Mouse (Mus musculus) limb, embryonic 10.5 days (tissue): ENCODE measurements at regions not wholly inside any gene's neighbourhood (a gene's known extent, or its start where the extent isn't known, plus 50 kb on each side); places are given as distances from the start of the nearest gene placed in this dataset.

Experiments
- DNase-seq: peaks from one replicate; pipeline ENCODE4 v3.0.0-alpha.2; 2017; ENCODE audit warnings: low spot score
- H3K27ac ChIP-seq: fragments of 300-500 bp; sonication (generic); 2 replicates; pipeline ENCODE4 v1.5.1; 2016; ENCODE audit warnings: mild to moderate bottlenecking
- H3K27me3 ChIP-seq: fragments of 300-500 bp; sonication (generic); 2 replicates; pipeline ENCODE4 v1.6.1; 2016; ENCODE audit warnings: low read depth, mild to moderate bottlenecking; ENCODE audit not compliant: poor library complexity, severe bottlenecking
- H3K36me3 ChIP-seq: fragments of 300-500 bp; sonication (generic); 2 replicates; pipeline ENCODE4 v1.6.1; 2016; ENCODE audit warnings: mild to moderate bottlenecking, moderate library complexity
- H3K4me1 ChIP-seq: fragments of 300-500 bp; sonication (generic); 2 replicates; pipeline ENCODE4 v1.6.1; 2016
- H3K4me3 ChIP-seq: fragments of 300-500 bp; sonication (generic); 2 replicates; pipeline ENCODE4 v1.5.1; 2016; ENCODE audit warnings: mild to moderate bottlenecking, moderate library complexity
- H3K9me3 ChIP-seq: fragments of 300-500 bp; sonication (generic); replicated peaks from 2 replicates; pipeline ENCODE4 v1.6.1; 2016; ENCODE audit warnings: mild to moderate bottlenecking
- WGBS: fragments of 180-500 bp; shearing (Covaris S2); methylation state at CpG from one replicate; pipeline ENCODE4 v1.1.7; 2016; 5-methylcytosine and 5-hydroxymethylcytosine counted together

GRCm38 (mm10) chr2:137953144-137953543 is 303.2 kb upstream of the Btbd3 start:
- 84% methylated on average over 2 of the region's 2 CpGs for WGBS
- Histone ChIP-seq H3K4me1 (no peaks in the 10 kb centered on the region), H3K36me3 (no peaks in the 10 kb centered on the region), H3K27me3 (no peaks in the 10 kb centered on the region), H3K9me3 (no peaks in the 10 kb centered on the region), H3K4me3 (no peak overlapping the region), H3K27ac (no peak overlapping the region)
- no peak for DNase-seq

- H3K36me3 ChIP-seq, result no peaks in the 10 kb centered on the region
- H3K9me3 ChIP-seq, result no peaks in the 10 kb centered on the region
- H3K4me1 ChIP-seq, result no peaks in the 10 kb centered on the region
- no peaks in the 10 kb centered on the region for H3K27me3 ChIP-seq
- 86% methylated on average over 3 of the region's 3 CpGs for WGBS
- no peak overlapping the region for H3K4me3 ChIP-seq
- no peak overlapping the region for H3K27ac ChIP-seq
- DNase-seq, result no peak
These were observed 304.4 kb upstream of the Btbd3 start for GRCm38 (mm10) chr2:137951942-137952341.

GRCm38 (mm10) chr2:137950931-137951330 is 305.4 kb upstream of the Btbd3 start:
- H3K4me3 ChIP-seq, result no peak overlapping the region
- H3K9me3 ChIP-seq, result no peaks in the 10 kb centered on the region
- H3K4me1 ChIP-seq, result no peaks in the 10 kb centered on the region
- H3K27me3 ChIP-seq, result no peaks in the 10 kb centered on the region
- no peak for DNase-seq
- H3K27ac ChIP-seq, result no peak overlapping the region
- no peaks in the 10 kb centered on the region for H3K36me3 ChIP-seq

- Histone ChIP-seq H3K9me3 (no peaks in the 10 kb centered on the region), H3K4me1 (no peaks in the 10 kb centered on the region; the same call in 1 of the 2 replicates), H3K27ac (no peak overlapping the region), H3K4me3 (no peak overlapping the region), H3K27me3 (no peaks in the 10 kb centered on the region), H3K36me3 (no peaks in the 10 kb centered on the region)
- peak; percentile 80 for DNase-seq
- WGBS, result 10% methylated on average over 7 of the region's 7 CpGs
These were observed 313.6 kb upstream of the Btbd3 start for GRCm38 (mm10) chr2:137942753-137943152.

GRCm38 (mm10) chr2:137939591-137939990 is 316.8 kb upstream of the Btbd3 start:
- WGBS, result 84% methylated on average over 3 of the region's 3 CpGs
- DNase-seq, result no peak
- H3K27ac ChIP-seq, result no peak overlapping the region

GRCm38 (mm10) chr2:137938831-137939480 is 317.4 kb upstream of the Btbd3 start:
- Histone ChIP-seq H3K4me3 (no peak overlapping the region), H3K27ac (no peak overlapping the region), H3K36me3 (no peaks in the 10 kb centered on the region), H3K9me3 (no peaks in the 10 kb centered on the region), H3K27me3 (no peaks in the 10 kb centered on the region), H3K4me1 (no peaks in the 10 kb centered on the region; the same call in 1 of the 2 replicates)
- no peak for DNase-seq
- WGBS, result 75% methylated on average over 7 of the region's 7 CpGs

More at GRCm38 (mm10) chr2:137939591-137939990, 316.8 kb upstream of the Btbd3 start:
- H3K36me3 ChIP-seq, result no peaks in the 10 kb centered on the region
- no peaks in the 10 kb centered on the region for H3K9me3 ChIP-seq
- no peaks in the 10 kb centered on the region for H3K27me3 ChIP-seq
- H3K4me3 ChIP-seq, result no peak overlapping the region
- no peaks in the 10 kb centered on the region; the same call in 1 of the 2 replicates for H3K4me1 ChIP-seq

- no peak overlapping the region for H3K4me3 ChIP-seq
- no peaks in the 10 kb centered on the region for H3K9me3 ChIP-seq
- no peaks in the 10 kb centered on the region for H3K27me3 ChIP-seq
- no peaks in the 10 kb centered on the region; the same call in 1 of the 2 replicates for H3K4me1 ChIP-seq
- 90% methylated on average over 2 of the region's 2 CpGs for WGBS
- DNase-seq, result no peak
- H3K36me3 ChIP-seq, result no peaks in the 10 kb centered on the region
- H3K27ac ChIP-seq, result no peak overlapping the region
These were observed 319.8 kb upstream of the Btbd3 start for GRCm38 (mm10) chr2:137936613-137937012.

- 95% methylated on average over 2 of the region's 2 CpGs for WGBS
- no peaks in the 10 kb centered on the region for H3K4me1 ChIP-seq
These were observed 323.4 kb upstream of the Btbd3 start for GRCm38 (mm10) chr2:137932931-137933330.

GRCm38 (mm10) chr2:137932488-137932887 is 323.9 kb upstream of the Btbd3 start:
- Histone ChIP-seq H3K9me3 (no peaks in the 10 kb centered on the region), H3K27me3 (no peaks in the 10 kb centered on the region), H3K36me3 (no peaks in the 10 kb centered on the region), H3K4me3 (no peak overlapping the region), H3K4me1 (no peaks in the 10 kb centered on the region), H3K27ac (no peak overlapping the region)
- 90% methylated on average over 4 of the region's 4 CpGs for WGBS
- DNase-seq, result no peak

More at GRCm38 (mm10) chr2:137932931-137933330, 323.4 kb upstream of the Btbd3 start:
- Histone ChIP-seq H3K4me3 (no peak overlapping the region), H3K36me3 (no peaks in the 10 kb centered on the region), H3K27ac (no peak overlapping the region), H3K27me3 (no peaks in the 10 kb centered on the region), H3K9me3 (no peaks in the 10 kb centered on the region)
- DNase-seq, result no peak

- Histone ChIP-seq H3K27ac (no peak overlapping the region), H3K9me3 (no peaks in the 10 kb centered on the region), H3K4me3 (no peak overlapping the region), H3K4me1 (no peaks in the 10 kb centered on the region), H3K36me3 (no peaks in the 10 kb centered on the region), H3K27me3 (no peaks in the 10 kb centered on the region)
- no peak for DNase-seq
- 73% methylated on average over 5 of the region's 5 CpGs for WGBS
These were observed 330.9 kb upstream of the Btbd3 start for GRCm38 (mm10) chr2:137925488-137925887.

- H3K4me3 ChIP-seq, result no peak overlapping the region
- no peaks in the 10 kb centered on the region for H3K27me3 ChIP-seq
- no peaks in the 10 kb centered on the region for H3K9me3 ChIP-seq
- H3K27ac ChIP-seq, result no peak overlapping the region
- 79% methylated on average over 2 of the region's 2 CpGs for WGBS
- H3K36me3 ChIP-seq, result no peaks in the 10 kb centered on the region
- DNase-seq, result no peak
- no peaks in the 10 kb centered on the region for H3K4me1 ChIP-seq
These were observed 331.8 kb upstream of the Btbd3 start for GRCm38 (mm10) chr2:137924576-137924975.

GRCm38 (mm10) chr2:137898425-137898824 is 357.9 kb upstream of the Btbd3 start:
- Histone ChIP-seq H3K4me1 (no peaks in the 10 kb centered on the region), H3K4me3 (no peak overlapping the region), H3K27me3 (no peaks in the 10 kb centered on the region), H3K36me3 (no peaks in the 10 kb centered on the region), H3K27ac (no peak overlapping the region), H3K9me3 (no peaks in the 10 kb centered on the region)
- no peak for DNase-seq

GRCm38 (mm10) chr2:137880211-137881031 is 375.9 kb upstream of the Btbd3 start:
- DNase-seq, result no peak
- H3K27ac ChIP-seq, result peak overlapping the region; percentile 58; the same call in 1 of the 2 replicates
- 70% methylated on average over 7 of the region's 7 CpGs for WGBS

More at GRCm38 (mm10) chr2:137880211-137881031, 375.9 kb upstream of the Btbd3 start:
- H3K27me3 ChIP-seq, result no peaks in the 10 kb centered on the region
- H3K9me3 ChIP-seq, result no peaks in the 10 kb centered on the region
- H3K4me3 ChIP-seq, result no peak overlapping the region
- peaks cover 16% of the 10 kb centered on the region for H3K4me1 ChIP-seq
- H3K36me3 ChIP-seq, result no peaks in the 10 kb centered on the region
